Mouse (Mus musculus) testis, adult 2 months (tissue): Measurements from ENCODE around the gene Ace3.

Experiments used
- CTCF ChIP-seq: fragments of 200-500 bp; IDR thresholded peaks from 2 replicates; pipeline ENCODE4 v1.5.1; 2012; ENCODE audit warnings: low read depth, mild to moderate bottlenecking, inconsistent platforms, low read length, moderate library complexity; ENCODE audit not compliant: control insufficient read depth, insufficient read depth, insufficient replicate concordance
- POLR2A ChIP-seq: fragments of 200-500 bp; IDR thresholded peaks from 2 replicates; pipeline ENCODE4 v1.6.1; 2012; ENCODE audit warnings: low read depth, mild to moderate bottlenecking, inconsistent platforms, low read length, moderate library complexity; ENCODE audit not compliant: control insufficient read depth

GRCm38 (mm10) chr11:105990231-105990630 lies 4.2 kb upstream of the Ace3 start:
- TF ChIP-seq CTCF (no peak), POLR2A (no peak)
